Mouse (Mus musculus): ENCODE results near the gene Gan. TPM values are rescaled to one million over a fixed set of nuclear protein-coding genes. Genes with fewer than 3 reads are reported as not detected.
A peak's percentile ranks its signal among the peaks of the same experiment; 100 is the strongest.

The Gan gene
- polyA plus RNA-seq, 1 experiment from 2014 or later: 2.8 TPM

GRCm38 (mm10) chr8:117125854-117126253 lies 32.1 kb upstream of the Gan start:
- Histone ChIP-seq H3K27me3 (no peaks in the 10 kb centered on the region), H3K9me3 (replicated peaks) (no peaks in the 10 kb centered on the region), H3K4me1 (no peaks in the 10 kb centered on the region), H3K27ac (no peak overlapping the region), H3K36me3 (ENCODE audit: poor library complexity, severe bottlenecking) (no peaks in the 10 kb centered on the region), H3K9ac (no peak overlapping the region), H3K4me2 (no peak overlapping the region), H3K4me3 (no peak overlapping the region)
- 95% methylated on average over 3 of the region's 3 CpGs for WGBS
- ATAC-seq: no peak

GRCm38 (mm10) chr8:117126411-117126810 lies 31.5 kb upstream of the Gan start:
- no peak overlapping the region for H3K9ac ChIP-seq
- H3K4me1 ChIP-seq: no peaks in the 10 kb centered on the region
- H3K27ac ChIP-seq: no peak overlapping the region
- H3K27me3 ChIP-seq: no peaks in the 10 kb centered on the region
- WGBS: 92% methylated on average over 3 of the region's 3 CpGs
- no peak for ATAC-seq
- H3K4me2 ChIP-seq: no peak overlapping the region
- H3K36me3 ChIP-seq (ENCODE audit: poor library complexity, severe bottlenecking): no peaks in the 10 kb centered on the region
- no peaks in the 10 kb centered on the region for H3K9me3 ChIP-seq (replicated peaks)
- no peak overlapping the region for H3K4me3 ChIP-seq

DNA sequence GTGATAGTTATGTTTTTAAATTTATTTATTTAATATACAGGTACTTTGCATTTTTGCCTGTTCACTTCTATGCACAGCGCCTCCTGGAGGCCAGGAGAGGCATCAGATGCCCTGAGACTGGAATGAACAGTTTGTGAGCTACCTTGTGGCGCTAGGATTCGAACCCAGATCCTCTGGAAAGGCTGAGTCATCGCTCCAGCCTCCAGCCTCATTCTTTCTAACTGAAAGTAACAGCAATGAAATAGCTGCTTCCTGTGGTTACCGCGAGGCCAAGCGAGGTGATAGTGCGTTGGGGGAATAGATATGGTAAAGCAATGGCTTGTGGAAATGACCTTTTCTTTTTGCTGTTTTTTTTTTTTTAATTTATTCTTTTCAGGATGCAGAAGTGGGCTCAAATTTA lies 30.9 kb upstream of the Gan start:
- no peak for ATAC-seq
- H3K27ac ChIP-seq: no peak overlapping the region
- H3K9me3 ChIP-seq (replicated peaks): no peaks in the 10 kb centered on the region
- H3K4me2 ChIP-seq: no peak overlapping the region
- no peak overlapping the region for H3K9ac ChIP-seq
- H3K4me1 ChIP-seq: no peaks in the 10 kb centered on the region
- 90% methylated on average over 8 of the region's 8 CpGs for WGBS
- H3K4me3 ChIP-seq: no peak overlapping the region
- no peaks in the 10 kb centered on the region for H3K27me3 ChIP-seq
- H3K36me3 ChIP-seq (ENCODE audit: poor library complexity, severe bottlenecking): no peaks in the 10 kb centered on the region

DNA sequence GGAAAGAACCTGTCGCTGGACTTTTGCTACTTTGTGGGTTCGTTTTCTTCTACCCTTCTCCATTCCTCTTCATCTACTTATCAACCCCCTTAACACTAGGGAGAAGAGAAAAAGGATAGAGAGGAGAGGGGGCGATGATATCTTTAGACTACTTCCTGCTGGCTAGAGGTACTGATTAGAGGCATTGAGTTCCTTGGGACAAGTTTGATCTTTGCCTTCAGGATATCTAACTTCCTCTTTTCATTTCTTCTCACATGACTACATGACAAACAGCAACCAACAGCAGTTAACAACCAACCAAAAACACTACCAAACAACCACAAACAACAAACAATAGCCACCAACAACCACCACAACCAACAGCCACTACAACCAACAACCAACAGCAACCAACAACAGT lies 24.2 kb upstream of the Gan start:
- H3K4me1 ChIP-seq: no peaks in the 10 kb centered on the region
- no peak for ATAC-seq
- no peak overlapping the region for H3K4me2 ChIP-seq
- no peaks in the 10 kb centered on the region for H3K27me3 ChIP-seq
- H3K27ac ChIP-seq: no peak overlapping the region
- no peak overlapping the region for H3K9ac ChIP-seq
- no peaks in the 10 kb centered on the region for H3K9me3 ChIP-seq (replicated peaks)
- 87% methylated on average over 3 of the region's 3 CpGs for WGBS
- no peaks in the 10 kb centered on the region for H3K36me3 ChIP-seq (ENCODE audit: poor library complexity, severe bottlenecking)
- H3K4me3 ChIP-seq: no peak overlapping the region

GRCm38 (mm10) chr8:117136351-117136750 lies 21.6 kb upstream of the Gan start:
- Histone ChIP-seq H3K9ac (no peak overlapping the region), H3K4me2 (no peak overlapping the region), H3K4me3 (no peak overlapping the region), H3K9me3 (replicated peaks) (no peaks in the 10 kb centered on the region), H3K27me3 (no peaks in the 10 kb centered on the region), H3K27ac (no peak overlapping the region), H3K4me1 (no peaks in the 10 kb centered on the region), H3K36me3 (ENCODE audit: poor library complexity, severe bottlenecking) (no peaks in the 10 kb centered on the region)
- ATAC-seq: no peak
- 19% methylated on average over 4 of the region's 4 CpGs for WGBS

DNA sequence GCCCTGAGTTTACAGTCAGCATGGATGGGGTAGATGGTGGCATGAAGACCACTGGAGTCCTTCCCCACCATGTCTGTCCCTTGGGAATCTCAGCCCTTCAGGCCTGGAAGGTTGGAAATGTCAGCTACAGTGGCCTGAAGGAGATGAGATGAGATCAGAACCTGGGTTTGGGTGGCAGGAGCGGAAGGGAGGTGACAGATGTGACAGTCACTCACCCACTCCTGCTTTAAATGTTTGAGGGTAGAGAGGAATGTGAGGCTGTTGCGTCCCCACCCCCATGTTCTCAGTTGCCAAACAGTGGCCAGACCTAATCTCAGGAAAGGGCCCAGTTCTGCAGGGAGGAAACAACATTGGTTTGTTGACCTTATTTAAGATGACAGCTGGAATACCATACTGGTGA lies 21.2 kb upstream of the Gan start:
- no peak overlapping the region for H3K4me2 ChIP-seq

DNA sequence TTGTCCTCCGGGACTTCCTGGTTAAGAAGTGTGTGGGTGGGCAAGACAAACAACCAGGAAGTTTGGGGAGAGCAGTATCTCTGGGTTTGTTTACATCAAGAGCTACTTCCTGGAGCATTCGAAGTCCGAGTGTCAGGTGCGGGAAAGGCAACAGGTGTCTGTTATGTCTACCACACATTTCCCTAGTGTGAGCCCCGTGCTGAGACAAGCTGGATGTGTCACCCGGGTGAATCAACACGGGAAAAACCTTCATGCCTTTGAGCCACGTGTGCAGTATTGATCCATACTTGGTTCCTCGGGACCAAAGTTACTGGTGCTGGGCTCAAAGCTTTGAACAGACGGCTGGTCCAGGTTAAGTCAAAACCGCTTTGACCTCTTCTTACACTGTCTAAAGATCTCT lies 20.6 kb upstream of the Gan start:
- no peak for ATAC-seq
- 77% methylated on average over 11 of the region's 11 CpGs for WGBS

More for the DNA sequence above, 21.2 kb upstream of the Gan start:
- Histone ChIP-seq H3K27me3 (no peaks in the 10 kb centered on the region), H3K36me3 (ENCODE audit: poor library complexity, severe bottlenecking) (no peaks in the 10 kb centered on the region), H3K9ac (no peak overlapping the region), H3K9me3 (replicated peaks) (no peaks in the 10 kb centered on the region), H3K4me1 (no peaks in the 10 kb centered on the region), H3K27ac (no peak overlapping the region), H3K4me3 (no peak overlapping the region)
- 70% methylated on average over 2 of the region's 2 CpGs for WGBS
- no peak for ATAC-seq

GRCm38 (mm10) chr8:117148520-117148919 lies 9.4 kb upstream of the Gan start:
- WGBS: 91% methylated on average over 6 of the region's 6 CpGs
- ATAC-seq: no peak
- Histone ChIP-seq H3K9me3 (replicated peaks) (no peaks in the 10 kb centered on the region), H3K27me3 (no peaks in the 10 kb centered on the region), H3K4me3 (no peak overlapping the region), H3K4me2 (no peak overlapping the region), H3K4me1 (no peaks in the 10 kb centered on the region), H3K27ac (no peak overlapping the region), H3K9ac (no peak overlapping the region), H3K36me3 (ENCODE audit: poor library complexity, severe bottlenecking) (no peaks in the 10 kb centered on the region)

More for the DNA sequence above, 20.6 kb upstream of the Gan start:
- Histone ChIP-seq H3K4me1 (no peaks in the 10 kb centered on the region), H3K9me3 (replicated peaks) (no peaks in the 10 kb centered on the region), H3K9ac (no peak overlapping the region), H3K36me3 (ENCODE audit: poor library complexity, severe bottlenecking) (no peaks in the 10 kb centered on the region), H3K27ac (no peak overlapping the region), H3K27me3 (no peaks in the 10 kb centered on the region), H3K4me3 (no peak overlapping the region), H3K4me2 (no peak overlapping the region)

GRCm38 (mm10) chr8:117156149-117156548 lies 1.8 kb upstream of the Gan start:
- ATAC-seq: no peak
- Histone ChIP-seq H3K36me3 (ENCODE audit: poor library complexity, severe bottlenecking) (no peaks in the 10 kb centered on the region), H3K9ac (no peak overlapping the region), H3K27ac (no peak overlapping the region), H3K4me1 (peaks cover 33% of the 10 kb centered on the region), H3K4me2 (0 out of 2 replicates have a peak overlapping the region, but pooled peaks have one; percentile 71), H3K9me3 (replicated peaks) (no peaks in the 10 kb centered on the region), H3K27me3 (no peaks in the 10 kb centered on the region), H3K4me3 (no peak overlapping the region)
- 93% methylated on average over 4 of the region's 4 CpGs for WGBS

DNA sequence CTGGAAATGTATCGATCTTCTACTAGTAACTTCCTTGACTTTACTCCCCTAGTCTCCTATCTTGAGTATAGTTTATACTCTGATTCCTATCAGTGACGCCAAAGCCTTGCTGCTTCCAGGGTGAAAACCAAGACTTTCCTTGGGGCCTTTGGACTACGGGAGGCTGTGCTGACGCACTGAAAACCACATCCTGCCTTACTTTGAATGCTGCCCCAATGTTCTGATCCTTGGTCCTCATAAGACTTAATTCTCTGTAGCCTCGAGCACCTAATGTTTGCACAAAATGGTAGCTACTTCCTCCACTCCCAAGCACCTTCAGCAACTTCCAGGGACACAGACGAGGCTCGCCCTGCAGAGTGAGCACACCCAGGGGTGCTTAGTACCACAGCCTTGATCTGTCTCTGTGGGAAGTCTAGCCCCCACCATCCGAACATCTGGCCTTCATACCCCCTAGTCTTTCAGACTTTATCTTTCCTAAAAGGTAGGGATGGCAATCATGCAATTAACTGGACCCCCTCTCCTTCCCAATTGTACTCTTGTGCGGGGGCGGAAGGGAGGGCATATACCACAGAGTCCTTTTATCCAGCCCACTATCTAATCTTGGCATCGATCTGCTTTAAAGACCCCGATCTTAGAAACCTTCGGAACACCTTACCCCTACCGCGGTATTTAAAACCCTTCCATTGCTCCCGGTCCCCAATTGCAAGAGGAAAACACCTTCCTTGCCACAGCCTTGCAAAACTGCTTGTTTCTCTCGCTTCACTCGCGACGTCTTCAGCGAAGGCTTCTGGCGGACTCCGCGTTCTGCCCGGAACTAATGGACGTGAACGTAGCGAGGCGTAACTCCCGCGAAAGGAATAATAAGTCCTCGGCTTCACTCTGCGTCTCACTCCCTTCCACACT lies 818 bp upstream of the Gan start:
- Histone ChIP-seq H3K27ac (peak overlapping the region; percentile 59), H3K27me3 (no peaks in the 10 kb centered on the region), H3K4me2 (peak overlapping the region; percentile 71), H3K9ac (peak overlapping the region; percentile 91), H3K4me3 (peak overlapping the region; percentile 95), H3K36me3 (ENCODE audit: poor library complexity, severe bottlenecking) (no peaks in the 10 kb centered on the region), H3K4me1 (peaks cover 33% of the 10 kb centered on the region), H3K9me3 (replicated peaks) (no peaks in the 10 kb centered on the region)
- ATAC-seq: peak; percentile 10; the same call in 1 of the 2 replicates
- WGBS: 12% methylated on average over 33 of the region's 33 CpGs

- WGBS: under 1% methylated on average over 43 of the region's 45 CpGs
- peak overlapping the region; percentile 91 for H3K9ac ChIP-seq
- H3K27me3 ChIP-seq: no peaks in the 10 kb centered on the region
- H3K4me3 ChIP-seq: peak overlapping the region; percentile 95
- no peaks in the 10 kb centered on the region for H3K9me3 ChIP-seq (replicated peaks)
- peak overlapping the region; percentile 71 for H3K4me2 ChIP-seq
- H3K4me1 ChIP-seq: peaks cover 33% of the 10 kb centered on the region
- peak; percentile 97 for ATAC-seq
- H3K27ac ChIP-seq: peak overlapping the region; percentile 63
- no peaks in the 10 kb centered on the region for H3K36me3 ChIP-seq (ENCODE audit: poor library complexity, severe bottlenecking)
Observed at GRCm38 (mm10) chr8:117157769-117158091, 205 bp upstream of the Gan start.

DNA sequence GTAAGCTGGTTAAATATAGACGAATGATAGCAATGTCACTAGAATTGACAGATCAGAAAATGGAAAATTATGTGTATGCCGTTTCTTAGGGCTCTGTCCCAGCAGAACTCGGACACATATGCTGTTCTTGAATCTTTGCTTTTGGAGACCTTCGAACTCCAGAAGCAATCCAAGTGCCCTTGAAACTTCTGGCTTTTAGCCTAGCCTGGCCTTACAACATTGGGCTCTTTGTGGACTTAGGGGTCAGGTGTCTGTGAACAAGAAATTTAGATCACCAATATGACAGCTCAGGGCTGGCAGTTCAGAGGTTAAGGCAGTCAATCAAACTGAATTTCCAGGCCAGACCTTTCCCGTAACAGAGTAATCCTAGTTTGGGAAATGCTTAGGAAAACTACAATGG lies 1.1 kb downstream of the Gan start:
- H3K27ac ChIP-seq: no peak overlapping the region
- H3K27me3 ChIP-seq: no peaks in the 10 kb centered on the region
- H3K9ac ChIP-seq: peak overlapping the region; percentile 91; the same call in 1 of the 2 replicates
- H3K4me3 ChIP-seq: peak overlapping the region; percentile 95
- no peak for ATAC-seq
- H3K4me2 ChIP-seq: peak overlapping the region; percentile 71
- no peaks in the 10 kb centered on the region for H3K9me3 ChIP-seq (replicated peaks)
- WGBS: 66% methylated on average over 5 of the region's 5 CpGs
- H3K4me1 ChIP-seq: peaks cover 33% of the 10 kb centered on the region
- H3K36me3 ChIP-seq (ENCODE audit: poor library complexity, severe bottlenecking): no peaks in the 10 kb centered on the region

DNA sequence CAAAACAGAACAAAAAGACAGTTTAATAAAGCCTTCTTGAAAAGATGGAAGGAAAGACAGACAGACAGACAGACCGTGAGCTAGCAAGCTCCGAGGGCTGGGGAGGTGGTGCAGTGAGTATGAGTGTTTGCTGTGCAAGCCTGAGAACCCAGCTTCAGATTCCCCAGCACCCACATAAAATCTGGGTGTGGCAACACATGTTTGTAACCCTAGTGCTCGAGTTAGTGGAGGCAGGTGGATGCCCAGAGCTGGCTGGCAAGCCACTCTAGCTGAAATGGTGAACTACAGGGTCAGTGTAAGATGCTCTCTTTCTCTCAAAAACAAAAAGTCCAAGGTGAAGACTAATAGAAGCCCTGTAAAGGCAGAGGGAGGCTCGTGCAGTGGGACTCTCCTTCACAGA lies 7.0 kb downstream of the Gan start:
- 80% methylated on average over 4 of the region's 4 CpGs for WGBS

More for the DNA sequence above, 7.0 kb downstream of the Gan start:
- Histone ChIP-seq H3K4me2 (no peak overlapping the region), H3K27ac (no peak overlapping the region), H3K27me3 (no peaks in the 10 kb centered on the region), H3K4me3 (no peak overlapping the region), H3K9me3 (replicated peaks) (no peaks in the 10 kb centered on the region), H3K9ac (no peak overlapping the region), H3K36me3 (ENCODE audit: poor library complexity, severe bottlenecking) (no peaks in the 10 kb centered on the region), H3K4me1 (peaks cover 3% of the 10 kb centered on the region; the same call in 1 of the 2 replicates)
- no peak for ATAC-seq

All from forebrain, embryonic 13.5 days (tissue).